Mouse (Mus musculus): ENCODE data around the gene Yy1.

- TF ChIP-seq FLI1 (IDR thresholded peaks at IDR 0.05; ENCODE audit: low read length) (no peak), GATA1 (IDR thresholded peaks at IDR 0.05; ENCODE audit: borderline replicate concordance, low read length) (no peak)
These were observed 30.3 kb downstream of the Yy1 start for GRCm38 (mm10) chr12:108823036-108823435.

Data from megakaryocyte, embryonic 14.5 days (primary cell).